Mouse (Mus musculus) MEL-GATA-1-ER (cell line): ENCODE measurements at regions not wholly inside any gene's neighbourhood (a gene's known extent, or its start where the extent isn't known, plus 50 kb on each side); places are given as distances from the start of the nearest gene placed in this dataset.

Experiments used
- DNase-seq: peaks from one replicate; pipeline ENCODE4 v3.0.0-alpha.2; 2012; ENCODE audit warnings: low read depth; ENCODE audit errors: extremely low read depth

- no peak for DNase-seq
Observed at GRCm38 (mm10) chrX:99548284-99549019, 77.4 kb upstream of the Pja1 start.

- peak; percentile 84 for DNase-seq
Observed at GRCm38 (mm10) chrX:99544410-99544809, 73.3 kb upstream of the Pja1 start.

DNA sequence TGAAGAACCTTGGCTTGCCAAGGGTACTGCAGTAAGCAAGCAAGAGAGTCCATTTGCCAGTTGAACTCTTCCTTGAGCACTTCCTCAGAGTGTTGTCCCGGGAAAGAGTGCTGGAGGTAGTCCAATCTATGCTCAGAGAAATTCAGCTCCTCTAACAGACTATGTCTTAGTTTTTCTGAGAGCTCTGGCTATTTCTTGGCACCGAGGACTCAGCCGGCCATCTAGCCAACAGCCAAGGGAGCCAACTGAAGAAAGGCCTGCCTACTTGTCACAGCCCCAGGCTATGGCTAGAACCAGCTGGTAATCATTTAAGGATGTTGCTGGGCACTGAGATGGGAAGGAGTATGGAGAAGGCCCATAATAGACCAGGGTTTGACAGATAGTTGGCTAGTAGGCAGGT lies 70.8 kb upstream of the Pja1 start:
- DNase-seq = no peak

DNA sequence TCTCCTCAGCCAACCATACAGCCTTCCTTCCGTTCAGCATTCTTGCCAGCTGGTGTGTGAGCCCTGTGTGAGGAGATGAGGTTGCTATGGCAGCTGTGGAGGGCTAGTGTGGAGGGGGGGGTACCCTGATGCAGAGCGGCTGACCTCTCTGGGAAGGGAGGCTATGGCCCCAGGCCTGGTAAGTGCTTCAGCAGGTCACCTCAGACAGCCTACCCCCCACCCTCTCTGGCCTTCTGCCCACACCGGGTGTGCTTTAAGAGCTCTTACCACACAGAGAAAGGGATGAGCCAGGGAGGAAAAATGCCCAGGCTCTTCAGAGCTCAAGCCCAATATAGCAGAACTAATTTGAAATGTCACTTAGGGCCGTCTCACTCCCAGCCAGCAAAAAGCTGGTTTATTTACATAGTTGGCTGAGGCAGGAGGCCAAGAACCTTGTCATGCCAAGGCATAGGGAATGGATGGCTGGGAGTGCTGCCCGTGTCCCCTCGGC lies 69.1 kb upstream of the Pja1 start:
- DNase-seq = no peak

GRCm38 (mm10) chrX:99539684-99540083 lies 68.6 kb upstream of the Pja1 start:
- DNase-seq = no peak

DNA sequence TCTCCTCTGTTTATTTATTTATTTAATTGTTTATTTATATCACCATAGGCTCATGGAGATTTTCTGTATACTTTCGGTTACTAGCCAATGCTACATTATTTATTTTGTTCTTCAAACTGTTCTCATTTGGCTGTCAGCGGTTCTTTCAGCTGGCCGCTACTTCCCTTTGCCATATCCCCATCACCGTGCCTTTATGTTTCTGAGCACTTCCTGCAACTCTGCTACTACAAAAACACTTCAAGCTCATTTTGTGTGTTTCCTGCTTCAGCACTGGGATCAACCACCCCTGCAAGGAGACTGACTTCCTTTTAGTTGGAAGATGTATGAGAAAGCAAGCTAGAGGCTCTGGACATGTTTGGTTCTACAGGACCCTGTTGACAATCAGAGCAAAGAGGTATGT lies 66.7 kb upstream of the Pja1 start:
- DNase-seq = no peak

GRCm38 (mm10) chrX:99534922-99535321 lies 63.8 kb upstream of the Pja1 start:
- no peak for DNase-seq

DNA sequence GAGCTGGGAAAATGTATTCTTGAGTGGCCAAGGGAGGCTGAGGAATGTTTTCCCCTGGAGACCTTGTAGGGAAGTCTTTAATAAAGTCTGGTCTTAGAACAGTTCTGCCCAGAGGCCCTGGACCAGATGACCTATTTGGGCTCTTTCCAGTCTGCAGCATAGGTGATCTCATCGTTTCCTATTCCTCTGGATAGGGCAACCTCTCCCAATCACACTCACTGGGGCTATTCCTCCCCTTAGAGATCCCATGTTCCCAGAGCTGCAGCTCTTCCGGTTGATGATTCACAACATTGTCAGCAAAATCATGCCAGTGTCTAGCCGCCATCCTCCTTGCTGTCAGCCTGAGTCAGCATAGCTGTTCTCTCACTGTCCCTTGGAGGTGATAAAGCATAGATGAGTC lies 60.1 kb upstream of the Pja1 start:
- DNase-seq = no peak

GRCm38 (mm10) chrX:99530511-99530910 lies 59.4 kb upstream of the Pja1 start:
- no peak for DNase-seq

GRCm38 (mm10) chrX:99523306-99523705 lies 52.2 kb upstream of the Pja1 start:
- peak; percentile 11 for DNase-seq

DNA sequence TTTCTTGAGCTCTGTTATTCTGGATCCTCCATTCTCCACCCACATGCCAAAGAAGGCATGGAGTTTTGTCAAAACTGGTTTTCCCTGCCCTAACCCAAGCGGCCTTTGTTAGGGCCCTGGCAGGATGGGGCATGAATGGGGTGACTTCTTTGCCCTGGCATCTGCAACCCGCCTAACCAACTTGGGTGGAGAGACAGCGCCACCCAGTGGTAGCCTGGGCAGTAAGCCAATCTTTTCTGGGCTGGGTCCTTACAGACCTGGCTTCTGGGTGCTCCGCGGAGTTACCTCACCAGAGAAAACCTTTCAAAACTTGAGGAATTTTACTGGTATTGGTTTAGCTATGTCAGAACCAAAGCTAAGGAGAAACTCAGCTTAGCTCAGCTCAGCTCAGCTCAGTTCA lies 51.8 kb upstream of the Pja1 start:
- DNase-seq = peak; percentile 41

DNA sequence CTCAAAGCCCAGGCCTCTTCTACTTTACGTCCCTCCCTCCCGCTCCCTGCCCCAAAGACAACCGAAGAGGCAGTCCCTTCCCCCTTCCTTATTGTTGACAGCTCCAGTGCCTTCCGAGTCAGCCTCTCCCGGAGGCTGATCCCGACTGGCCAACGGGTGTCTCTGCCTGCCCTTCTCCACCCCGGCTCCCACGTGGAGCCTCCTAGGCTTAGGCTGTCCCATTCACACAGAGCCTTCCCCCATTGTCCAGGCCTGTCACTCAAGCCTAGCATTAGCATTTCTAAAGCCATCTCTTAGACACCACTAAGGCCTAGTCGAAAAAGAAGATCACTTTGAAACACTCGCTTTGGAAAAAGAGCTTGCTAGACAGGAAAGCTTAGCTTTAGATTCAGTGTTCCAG lies 51.2 kb upstream of the Pja1 start:
- no peak for DNase-seq

DNA sequence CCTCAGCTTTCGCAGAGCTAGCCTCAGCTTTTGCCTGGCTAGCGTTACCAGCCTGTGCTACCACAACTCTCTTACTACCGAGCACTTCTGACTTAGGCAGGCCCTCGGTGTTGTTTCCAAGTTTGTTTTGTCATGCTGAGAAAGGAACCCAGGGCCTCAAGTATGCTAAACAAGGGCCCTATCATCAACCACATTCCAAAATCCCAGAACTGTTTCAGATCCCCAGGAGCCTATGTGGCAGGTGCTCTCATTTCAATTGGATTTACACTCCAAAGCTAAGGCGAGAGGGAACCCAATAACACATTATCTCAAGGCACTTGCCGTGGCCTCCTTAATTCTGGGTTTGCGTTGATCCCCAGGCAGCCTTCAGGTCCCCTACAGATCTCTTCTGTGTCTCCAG lies 50.8 kb upstream of the Pja1 start:
- DNase-seq = no peak
